Mouse (Mus musculus) kidney, adult 2 months (tissue): ENCODE measurements around the gene Stpg3.

ENCODE experiments used
- CTCF ChIP-seq: fragments of 200-500 bp; conservative IDR thresholded peaks from 2 replicates; pipeline ENCODE4 v1.5.1; 2011; ENCODE audit warnings: low read depth, mild to moderate bottlenecking, control low read depth, low read length, moderate library complexity, mixed read lengths; ENCODE audit not compliant: insufficient read depth, insufficient read length
- POLR2A ChIP-seq: fragments of 200-500 bp; IDR thresholded peaks from one replicate; pipeline ENCODE4 v1.6.1; 2011; ENCODE audit warnings: low read depth, low read length, control low read depth

GRCm38 (mm10) chr2:25229582-25229981, 15.1 kb upstream of the Stpg3 start:
- TF ChIP-seq CTCF (no peak), POLR2A (no peak)
